Mouse (Mus musculus) thymus, postnatal 25 days (tissue): ENCODE results near the gene Mlxip.

ENCODE experiments used
- DNase-seq: peaks from one replicate; pipeline ENCODE4 v3.0.0; 2022

Mlxip gene

DNA sequence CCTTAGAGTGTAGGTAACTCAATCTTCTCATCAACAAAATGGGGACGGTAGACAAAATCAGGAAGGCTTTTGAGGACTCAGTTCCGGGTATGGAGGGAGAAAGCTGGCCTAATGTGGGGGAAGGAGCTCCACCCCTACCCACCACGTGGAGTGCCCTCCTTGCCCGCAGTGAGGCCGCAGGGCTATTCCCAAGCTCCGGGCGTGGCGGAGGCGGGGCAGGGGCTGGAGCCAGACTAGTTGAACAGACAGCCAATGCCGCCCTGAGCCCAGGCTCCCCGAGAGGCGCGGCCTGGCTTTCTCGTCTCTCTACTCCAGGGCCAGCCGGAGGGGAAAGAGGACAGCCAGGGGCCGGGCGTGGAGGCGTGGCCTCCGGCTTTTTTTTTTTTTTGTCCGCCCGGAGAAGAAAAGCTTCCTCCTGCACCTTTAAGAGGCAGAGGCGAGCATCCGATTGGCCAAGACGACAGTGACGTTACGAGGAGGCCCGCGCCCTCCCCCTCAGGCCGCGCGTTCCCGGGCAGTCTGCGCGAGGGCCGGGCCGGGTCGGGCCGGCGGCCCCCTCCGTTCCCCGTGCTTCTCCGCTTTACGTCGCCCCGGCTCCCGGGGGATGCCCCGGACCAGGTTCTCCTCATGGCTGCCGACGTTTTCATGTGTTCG lies at the start of gene Mlxip:
TSS of gene Mlxip (plus strand) at position 496 of the 654 bp plus-strand sequence.
- DNase-seq, result peak; percentile 89

GRCm38 (mm10) chr5:123344963-123345852 lies 49.4 kb upstream of the Mlxip start:
- DNase-seq, result peak; percentile 73

GRCm38 (mm10) chr5:123345853-123346654 lies 48.5 kb upstream of the Mlxip start:
- DNase-seq, result peak; percentile 76

DNA sequence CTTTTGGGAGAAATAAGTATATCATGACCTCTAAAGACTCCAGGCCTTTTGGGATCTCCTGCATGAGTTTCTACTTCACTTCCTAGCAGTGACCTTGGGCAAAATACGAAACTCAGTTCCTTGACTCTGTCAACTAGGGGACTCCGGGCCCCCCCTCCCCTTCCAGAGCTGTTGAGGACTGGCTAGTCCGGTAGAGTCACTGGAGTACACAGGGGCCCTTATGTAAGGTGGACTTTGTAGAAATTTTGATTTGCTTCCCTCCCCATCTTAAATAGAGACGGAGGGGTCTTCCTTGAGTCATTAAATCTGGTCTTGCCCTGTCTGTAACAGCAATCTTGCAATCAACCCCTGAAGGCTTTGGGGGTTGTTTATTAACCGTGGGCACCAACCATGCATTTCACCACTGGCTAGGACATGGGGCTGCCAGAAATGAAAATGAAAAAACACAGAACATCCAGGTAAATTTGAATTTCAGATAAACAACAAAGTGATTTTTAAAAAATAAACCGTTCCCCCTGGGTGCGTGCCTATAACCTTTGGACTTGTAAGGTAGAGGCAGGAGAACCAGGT lies 47.8 kb upstream of the Mlxip start:
- no peak for DNase-seq

DNA sequence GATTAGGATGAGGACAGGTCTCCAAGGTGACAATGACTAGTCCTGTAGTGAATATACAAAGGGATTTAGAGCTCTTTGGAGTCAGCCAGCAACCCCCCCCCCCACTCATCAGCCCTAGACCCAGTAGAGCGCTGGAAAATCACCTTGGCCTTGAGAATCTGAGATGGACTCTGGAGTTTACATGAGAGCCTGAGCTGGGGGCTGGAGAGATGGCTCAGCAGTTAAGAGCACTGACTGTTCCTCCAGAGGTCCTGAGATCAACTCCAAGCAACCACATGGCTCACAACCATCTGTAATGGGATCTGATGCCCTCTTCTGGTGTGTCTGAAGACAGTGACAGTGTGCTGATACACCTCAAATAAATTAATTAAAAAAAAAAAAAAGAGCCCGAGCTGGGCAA lies 46.6 kb upstream of the Mlxip start:
- no peak for DNase-seq

DNA sequence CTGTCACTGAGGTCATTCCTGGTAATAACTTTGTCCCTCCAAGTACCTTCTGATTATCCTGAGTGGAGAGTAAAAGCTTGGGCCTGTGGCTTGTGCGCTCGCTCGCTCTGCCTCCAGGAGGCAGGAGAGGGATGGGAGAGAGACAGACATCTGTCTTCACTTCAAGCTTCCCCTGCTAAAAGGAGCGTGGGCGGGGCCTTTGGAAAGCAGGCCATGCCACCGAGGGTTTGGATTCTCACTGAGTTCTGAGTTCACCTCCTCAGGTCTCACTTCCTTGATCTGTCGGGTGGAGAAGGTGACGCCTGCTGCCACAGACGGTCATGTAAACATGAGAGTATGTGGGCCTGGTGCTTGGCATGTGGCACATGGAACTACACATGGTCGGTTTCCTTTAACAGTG lies 44.2 kb upstream of the Mlxip start:
- peak; percentile 45 for DNase-seq

DNA sequence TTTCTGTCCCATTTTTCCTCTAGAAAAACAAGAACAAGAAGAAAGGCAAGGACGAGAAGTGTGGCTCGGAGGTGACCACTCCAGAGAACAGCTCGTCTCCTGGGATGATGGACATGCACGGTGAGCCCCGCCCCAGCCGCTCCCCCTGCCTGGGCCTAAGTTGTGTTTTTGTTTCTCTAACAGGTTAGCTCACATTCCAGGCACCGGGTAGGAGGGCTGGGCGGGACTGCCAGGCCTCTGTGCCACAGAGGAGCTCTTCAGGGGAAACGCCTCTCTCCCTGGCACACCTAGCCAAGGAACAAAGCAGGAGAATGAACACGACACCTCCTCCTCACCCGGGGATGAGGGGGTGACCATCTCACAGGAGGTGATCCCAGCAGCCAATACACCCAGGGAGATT lies 38.7 kb upstream of the Mlxip start:
- DNase-seq, result no peak

- DNase-seq, result no peak
Measured at GRCm38 (mm10) chr5:123357253-123357652, 37.3 kb upstream of the Mlxip start.

GRCm38 (mm10) chr5:123359431-123359830 lies 35.2 kb upstream of the Mlxip start:
- DNase-seq, result no peak

GRCm38 (mm10) chr5:123362911-123363310 lies 31.7 kb upstream of the Mlxip start:
- DNase-seq, result no peak

GRCm38 (mm10) chr5:123364302-123364971 lies 30.2 kb upstream of the Mlxip start:
- no peak for DNase-seq

DNA sequence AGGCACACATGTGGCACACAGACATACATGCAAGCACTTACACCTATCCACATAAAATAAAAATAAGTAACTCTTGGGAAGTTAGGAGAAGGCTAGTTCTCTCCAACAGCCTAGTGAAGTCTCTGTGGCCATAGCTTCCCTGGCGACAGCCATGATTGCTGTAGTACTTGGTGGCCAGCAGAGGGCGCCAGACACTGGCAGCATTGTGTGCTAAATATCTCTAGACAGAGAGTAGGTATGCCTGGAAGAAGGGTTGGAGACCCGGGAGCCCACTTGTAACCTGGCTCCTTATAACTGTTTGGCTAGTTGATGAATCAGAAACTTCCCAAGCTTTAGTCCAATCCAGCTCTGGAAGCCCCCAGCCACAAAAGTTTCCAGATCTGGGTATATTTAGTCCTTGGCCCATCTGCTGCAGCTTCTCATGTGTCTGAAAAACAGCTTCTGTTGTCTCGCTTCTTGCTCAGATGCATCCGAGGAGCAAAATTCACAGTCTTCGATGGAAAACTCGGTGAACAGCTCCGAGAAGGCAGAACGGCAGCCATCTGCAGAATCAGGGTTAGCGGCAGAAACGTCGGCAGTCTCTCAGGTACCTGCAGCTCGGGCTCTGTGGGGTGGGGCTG lies 25.6 kb upstream of the Mlxip start:
- peak; percentile 51 for DNase-seq

GRCm38 (mm10) chr5:123370049-123370448 lies 24.5 kb upstream of the Mlxip start:
- DNase-seq, result no peak

DNA sequence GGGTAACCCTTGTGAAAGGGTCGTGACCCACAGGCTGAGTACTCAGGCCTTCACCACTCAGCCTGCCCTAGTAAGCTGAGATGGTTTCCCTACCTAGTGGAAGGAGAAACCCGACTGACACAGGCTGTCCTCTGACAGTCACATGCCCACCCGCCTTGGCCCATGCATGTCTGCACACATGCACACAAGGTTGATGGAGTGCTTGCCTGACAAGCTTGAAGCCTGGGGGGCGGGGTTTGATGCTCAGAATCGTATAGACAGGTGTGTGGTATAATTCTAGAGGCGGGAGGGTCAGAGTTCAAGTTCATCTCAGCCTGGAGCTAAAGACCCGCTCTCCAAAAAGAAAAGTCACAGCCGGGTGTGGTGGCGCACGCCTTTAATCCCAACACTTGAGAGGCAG lies 19.3 kb upstream of the Mlxip start:
- no peak for DNase-seq

GRCm38 (mm10) chr5:123375793-123376452 lies 18.7 kb upstream of the Mlxip start:
- no peak for DNase-seq

- no peak for DNase-seq
Measured at GRCm38 (mm10) chr5:123376569-123376968, 18.0 kb upstream of the Mlxip start.

- peak; percentile 77 for DNase-seq
Measured at GRCm38 (mm10) chr5:123377120-123377955, 17.3 kb upstream of the Mlxip start.

DNA sequence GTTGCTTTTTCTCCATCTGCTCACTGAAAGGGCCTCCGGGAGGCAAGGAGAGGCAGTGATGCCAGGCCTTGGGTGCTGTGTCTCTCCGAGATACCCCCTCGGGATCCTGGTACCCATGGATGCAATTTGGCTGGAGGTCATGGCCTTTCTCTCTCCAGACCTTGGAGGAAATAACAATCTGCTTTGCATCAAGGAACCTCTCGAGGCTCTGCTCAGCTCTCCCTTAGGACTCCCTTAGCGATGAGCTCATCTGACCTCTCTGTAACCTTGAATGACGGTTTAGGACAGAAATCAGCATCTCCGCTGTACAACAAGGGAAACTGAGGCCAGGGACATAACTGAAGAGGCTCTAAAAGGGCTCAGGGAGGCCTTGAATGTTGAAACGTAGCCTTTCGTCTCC lies 15.9 kb upstream of the Mlxip start:
- DNase-seq, result no peak

GRCm38 (mm10) chr5:123379504-123379931 lies 15.1 kb upstream of the Mlxip start:
- DNase-seq, result no peak

- peak; percentile 29 for DNase-seq
Measured at GRCm38 (mm10) chr5:123381968-123382367, 12.6 kb upstream of the Mlxip start.
